ENCODE assay signal across 16 mouse cellular contexts in the genomic region with DNA sequence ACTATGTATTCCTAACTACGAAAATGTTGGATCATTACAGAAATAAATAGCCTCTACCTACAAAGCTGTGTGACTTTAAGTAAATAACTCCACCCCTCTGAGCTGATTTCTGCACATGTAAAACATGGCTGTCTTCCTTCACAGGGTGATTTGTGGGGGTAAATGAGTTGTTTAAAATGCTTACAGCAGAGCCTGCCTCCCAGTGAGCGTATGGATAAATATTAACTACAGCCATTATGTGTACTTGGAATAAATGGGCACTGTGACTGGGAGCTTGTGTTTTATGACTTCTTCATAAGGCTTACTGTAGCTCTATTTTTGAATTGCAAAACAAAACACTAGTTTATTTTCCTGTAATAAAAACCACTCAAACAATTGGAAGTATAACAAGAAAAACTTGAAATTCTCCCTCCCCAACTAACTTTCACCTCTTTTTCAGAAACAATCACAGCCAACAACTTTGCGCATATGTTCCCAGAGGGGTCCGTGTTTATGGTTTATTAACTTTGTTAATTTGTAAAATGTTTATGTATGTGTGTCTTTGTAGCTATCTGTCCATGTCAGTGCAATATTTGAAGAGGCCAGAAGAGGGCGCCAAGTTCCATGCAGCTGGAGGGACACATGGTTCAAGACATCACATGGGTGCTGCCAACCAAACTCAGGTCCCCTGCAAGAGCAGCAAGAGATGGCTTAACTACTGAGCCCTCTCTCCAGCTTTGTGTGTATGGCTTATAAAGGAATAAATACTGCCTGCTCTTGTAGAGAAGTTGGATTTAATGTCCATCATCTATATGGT.
A peak's percentile ranks its signal among the peaks of the same experiment; 100 is the strongest.
DNase-seq lines count a peak whose midpoint lies in the region; ATAC-seq and TF ChIP-seq lines count a peak whose summit lies in the region.
"Had no signal": no experiment of that assay in that cellular context is flagged by ENCODE, and none has a peak within 500 bp of the region (broad histone marks: within the 10 kb centered on the region; RNA-seq: fewer than 3 reads in every experiment).

No protein-coding gene starts in this region.

- H3K27me3 ChIP-seq in kidney, embryonic 14.5 days (ENCODE audit: control insufficient read depth, insufficient read depth, low read length), result no peaks in the 10 kb centered on the region
- no peaks in the 10 kb centered on the region for H3K27me3 ChIP-seq in lung, embryonic 14.5 days (ENCODE audit: insufficient read depth, low read length)
- no peaks in the 10 kb centered on the region for H3K27me3 ChIP-seq in stomach, postnatal 0 days (ENCODE audit: control insufficient read depth, insufficient read depth, low read length)
- H3K27me3 ChIP-seq: embryonic facial prominence, embryonic 15.5 days; forebrain, embryonic 12.5 days; hindbrain, embryonic 15.5 days; neural tube, embryonic 13.5 days; Patski had no signal

- H3K4me2 ChIP-seq in kidney, embryonic 14.5 days (replicated peaks; ENCODE audit: low read depth, low read length), result no peak overlapping the region
- no peak overlapping the region for H3K4me2 ChIP-seq in lung, embryonic 14.5 days
- H3K4me2 ChIP-seq in stomach, postnatal 0 days (replicated peaks; ENCODE audit: low read depth), result no peak overlapping the region
- H3K4me2 ChIP-seq: embryonic facial prominence, embryonic 15.5 days; forebrain, embryonic 12.5 days; hindbrain, embryonic 15.5 days; neural tube, embryonic 13.5 days had no signal

- no peaks in the 10 kb centered on the region for H3K36me3 ChIP-seq in kidney, embryonic 14.5 days (ENCODE audit: control insufficient read depth, insufficient read depth, low read length)
- H3K36me3 ChIP-seq in lung, embryonic 14.5 days (ENCODE audit: insufficient read depth), result no peaks in the 10 kb centered on the region
- no peaks in the 10 kb centered on the region for H3K36me3 ChIP-seq in stomach, postnatal 0 days (ENCODE audit: control insufficient read depth, insufficient read depth, low read length)
- H3K36me3 ChIP-seq: embryonic facial prominence, embryonic 15.5 days; forebrain, embryonic 12.5 days; hindbrain, embryonic 15.5 days; neural tube, embryonic 13.5 days had no signal

- no peak for ATAC-seq in kidney, embryonic 14.5 days (ENCODE audit: low FRiP score, low TSS enrichment)
- no peak for ATAC-seq in lung, embryonic 14.5 days (ENCODE audit: insufficient read depth)
- ATAC-seq in stomach, postnatal 0 days (ENCODE audit: low FRiP score, low TSS enrichment), result no peak
- ATAC-seq: lung, postnatal 0 days; Patski had no signal

- peak; percentile 26 for DNase-seq in kidney, adult 11 months
- DNase-seq in lung, embryonic 14.5 days, result no peak
- DNase-seq in lung, postnatal 36 days, result no peak
- peak; percentile 47 for DNase-seq in ZHBTc4 (ENCODE audit: low read depth, low spot score)
- no peak for DNase-seq in stomach, postnatal 0 days (ENCODE audit: low spot score)
- DNase-seq in left cerebral cortex, postnatal 36 days (ENCODE audit: low spot score in 2 of 2), result no peak
- DNase-seq: adrenal gland, adult 2 months; cerebellum, adult 9-10 months; heart, postnatal 14 days had no signal

- H3K4me1 ChIP-seq in kidney, embryonic 14.5 days (ENCODE audit: control insufficient read depth, insufficient read depth, low read length), result 0 out of 2 replicates have a peak, but pooled peaks cover 4% of the 10 kb centered on the region
- H3K4me1 ChIP-seq in lung, embryonic 14.5 days (ENCODE audit: insufficient read depth), result no peaks in the 10 kb centered on the region
- no peaks in the 10 kb centered on the region for H3K4me1 ChIP-seq in stomach, postnatal 0 days (replicated peaks; ENCODE audit: control insufficient read depth, insufficient read depth)
- H3K4me1 ChIP-seq: forebrain, embryonic 12.5 days had no signal

- no peak overlapping the region for H3K9ac ChIP-seq in kidney, embryonic 14.5 days (ENCODE audit: low read depth, low read length)
- no peak overlapping the region for H3K9ac ChIP-seq in lung, embryonic 14.5 days
- H3K9ac ChIP-seq in stomach, postnatal 0 days (ENCODE audit: low read length), result no peak overlapping the region
- H3K9ac ChIP-seq: embryonic facial prominence, embryonic 15.5 days; forebrain, embryonic 12.5 days; hindbrain, embryonic 15.5 days; neural tube, embryonic 13.5 days had no signal

- TF ChIP-seq CTCF in lung, embryonic 14.5 days (IDR thresholded peaks at IDR 0.05; ENCODE audit: low read depth), result peak; percentile 41
- peak; percentile 50 for TF ChIP-seq CTCF in stomach, postnatal 0 days (IDR thresholded peaks at IDR 0.05; ENCODE audit: low read depth)

- H3K27ac ChIP-seq in kidney, embryonic 14.5 days (ENCODE audit: low read depth, low read length), result no peak overlapping the region
- H3K27ac ChIP-seq in lung, embryonic 14.5 days (ENCODE audit: low read depth), result no peak overlapping the region
- H3K27ac ChIP-seq in stomach, postnatal 0 days (replicated peaks), result no peak overlapping the region
- H3K27ac ChIP-seq: embryonic facial prominence, embryonic 15.5 days; forebrain, embryonic 12.5 days; hindbrain, embryonic 15.5 days; neural tube, embryonic 13.5 days had no signal

- intact Hi-C loops in left cerebral cortex, postnatal 36 days (cut with DNase I), result no loop called here

- 80% methylated on average over 5 of the region's 5 CpGs for WGBS in kidney, embryonic 14.5 days
- 76% methylated on average over 5 of the region's 5 CpGs for WGBS in lung, embryonic 14.5 days
- WGBS in stomach, postnatal 0 days, result 63% methylated on average over 5 of the region's 5 CpGs

- no peak for TF ChIP-seq EP300 in stomach, postnatal 0 days (optimal IDR thresholded peaks at IDR 0.05)

- H3K9me3 ChIP-seq in kidney, embryonic 14.5 days (ENCODE audit: control insufficient read depth, low read length), result no peaks in the 10 kb centered on the region; the same call in 1 of the 2 replicates
- no peaks in the 10 kb centered on the region for H3K9me3 ChIP-seq in lung, embryonic 14.5 days (ENCODE audit: low read depth, low read length)
- H3K9me3 ChIP-seq in stomach, postnatal 0 days (ENCODE audit: control insufficient read depth, low read length), result no peaks in the 10 kb centered on the region
- H3K9me3 ChIP-seq: embryonic facial prominence, embryonic 15.5 days; hindbrain, embryonic 15.5 days had no signal

- no peak overlapping the region for H3K4me3 ChIP-seq in kidney, embryonic 14.5 days (ENCODE audit: low read length)
- H3K4me3 ChIP-seq in lung, embryonic 14.5 days (ENCODE audit: low read depth, low read length), result no peak overlapping the region
- H3K4me3 ChIP-seq in stomach, postnatal 0 days (ENCODE audit: low read depth, low read length), result no peak overlapping the region
- H3K4me3 ChIP-seq: embryonic facial prominence, embryonic 15.5 days; forebrain, embryonic 12.5 days; hindbrain, embryonic 15.5 days; neural tube, embryonic 13.5 days had no signal

Comparison
In these comparisons a context has a peak if more than half of its experiments do, and no peak if none do; other contexts are left out.
1. DNase-seq: peak in kidney, adult 11 months (single experiment) and ZHBTc4 (single experiment); none in lung, embryonic 14.5 days (single experiment), lung, postnatal 36 days (single experiment), stomach, postnatal 0 days (single experiment) and left cerebral cortex, postnatal 36 days (0 of 2).